Mouse (Mus musculus) liver, embryonic 13.5 days (tissue): ENCODE measurements around the gene Aox2. TPM values are rescaled to one million over a fixed set of nuclear protein-coding genes. Genes with fewer than 3 reads are reported as not detected.

Experiments used
- ATAC-seq: fragments of 200-750 bp; cut with Nextera tagmentation; 2 replicates; pipeline ENCODE4 v1.8.0; 2017; ENCODE audit warnings: low read depth, mild to moderate bottlenecking, moderate number of reproducible peaks, moderate library complexity
- DNase-seq: peaks from one replicate; pipeline ENCODE4 v3.0.0; 2022
- H3K27ac ChIP-seq: fragments of 300-500 bp; sonication (generic); 2 replicates; pipeline ENCODE4 v1.5.1; 2015; ENCODE audit warnings: moderate library complexity, mild to moderate bottlenecking, inconsistent platforms
- H3K27me3 ChIP-seq: fragments of 300-500 bp; sonication (generic); 2 replicates; pipeline ENCODE4 v1.6.1; 2015; ENCODE audit warnings: mild to moderate bottlenecking, inconsistent platforms
- H3K36me3 ChIP-seq: fragments of 300-500 bp; sonication (generic); 2 replicates; pipeline ENCODE4 v1.6.1; 2015; ENCODE audit warnings: mild to moderate bottlenecking, inconsistent platforms
- H3K4me1 ChIP-seq: fragments of 300-500 bp; sonication (generic); replicated peaks from 2 replicates; pipeline ENCODE4 v1.6.1; 2015; ENCODE audit warnings: inconsistent platforms
- H3K4me2 ChIP-seq: fragments of 300-500 bp; sonication (generic); 2 replicates; pipeline ENCODE4 v1.6.1; 2015; ENCODE audit warnings: inconsistent platforms, mild to moderate bottlenecking, moderate library complexity
- H3K4me3 ChIP-seq: fragments of 300-500 bp; sonication (generic); replicated peaks from 2 replicates; pipeline ENCODE4 v1.5.1; 2015; ENCODE audit warnings: mild to moderate bottlenecking, inconsistent platforms
- H3K9ac ChIP-seq: fragments of 300-500 bp; sonication (generic); 2 replicates; pipeline ENCODE4 v1.6.1; 2015; ENCODE audit warnings: mild to moderate bottlenecking, inconsistent platforms
- H3K9me3 ChIP-seq: fragments of 300-500 bp; sonication (generic); replicated peaks from 2 replicates; pipeline ENCODE4 v1.6.1; 2016; ENCODE audit warnings: inconsistent platforms
- WGBS: fragments of 180-500 bp; shearing (Covaris S2); methylation state at CpG from one replicate; pipeline ENCODE4 v1.1.7; 2015; ENCODE audit not compliant: insufficient replicate concordance; 5-methylcytosine and 5-hydroxymethylcytosine counted together
- polyA plus RNA-seq: library from polyadenylated mRNA; unstranded; fragments of >200 nt; fragmentation: Nextera tagmentation; extraction: Ambion mirVana; gene quantifications from 2 replicates; pipeline ENCODE4 v1.2.1, GENCODE M21; 2015

Gene Aox2
- not detected in 2 replicates for polyA plus RNA-seq

DNA sequence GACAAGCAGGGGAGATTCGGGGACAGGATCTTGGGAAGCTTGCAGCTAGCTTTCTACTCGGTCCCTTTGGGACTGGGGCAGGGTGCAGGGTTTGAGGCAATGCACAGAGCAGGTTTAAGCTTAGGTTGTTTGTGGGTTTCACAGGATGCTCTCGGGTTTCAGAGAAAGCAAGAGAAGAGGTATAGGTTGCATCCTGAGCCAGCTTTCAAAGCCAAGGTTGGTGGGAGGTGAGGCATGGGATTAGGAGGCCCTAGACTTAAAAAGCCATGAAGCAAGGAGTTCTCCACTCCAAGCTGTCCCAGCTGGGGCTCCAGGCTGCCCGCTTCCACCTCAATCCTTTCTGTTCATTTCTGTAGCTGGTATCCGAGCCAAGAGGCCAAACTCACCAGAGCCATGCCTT is at the start of gene Aox2:
Gene Aox2, plus strand, starts transcription at position 301 of the 400 bp plus-strand sequence.
- Histone ChIP-seq H3K36me3 (no peaks in the 10 kb centered on the region), H3K4me1 (no peaks in the 10 kb centered on the region), H3K9ac (no peak within 1 kb of the TSS), H3K4me3 (no peak within 1 kb of the TSS), H3K4me2 (no peak within 1 kb of the TSS), H3K27me3 (no peaks in the 10 kb centered on the region), H3K9me3 (no peaks in the 10 kb centered on the region), H3K27ac (no peak within 1 kb of the TSS)
- 38% methylated on average over 5 of the region's 5 CpGs for WGBS
- no peak for ATAC-seq
- DNase-seq: no peak

GRCm38 (mm10) chr1:58228916-58229315 is 49.2 kb upstream of the Aox2 start:
- H3K4me3 ChIP-seq: no peak overlapping the region
- no peaks in the 10 kb centered on the region for H3K9me3 ChIP-seq
- H3K27ac ChIP-seq: no peak overlapping the region
- DNase-seq: no peak
- no peak for ATAC-seq
- no peak overlapping the region for H3K4me2 ChIP-seq
- no peaks in the 10 kb centered on the region for H3K27me3 ChIP-seq
- H3K4me1 ChIP-seq: no peaks in the 10 kb centered on the region; the same call in 1 of the 2 replicates
- no peaks in the 10 kb centered on the region for H3K36me3 ChIP-seq
- no peak overlapping the region for H3K9ac ChIP-seq

DNA sequence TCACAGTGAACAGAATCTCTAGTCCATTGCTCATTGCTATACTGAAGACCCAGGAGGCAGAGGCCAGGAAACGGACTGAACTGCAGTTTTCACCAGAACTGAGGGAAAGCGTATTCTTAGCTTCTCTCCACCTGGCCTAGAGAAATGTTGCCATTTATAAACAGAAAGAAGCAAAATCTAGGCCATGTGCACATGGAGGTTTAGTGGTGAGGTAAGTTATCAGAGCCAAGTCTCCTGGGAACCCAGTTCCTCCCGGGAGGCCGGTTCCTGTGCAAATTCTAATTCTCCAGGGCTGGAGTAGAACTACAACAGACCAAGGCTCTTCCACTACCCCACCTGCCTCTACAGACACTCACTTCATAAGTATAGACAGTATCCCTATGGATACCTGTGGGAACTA is 48.4 kb upstream of the Aox2 start:
- Histone ChIP-seq H3K4me2 (no peak overlapping the region), H3K4me1 (no peaks in the 10 kb centered on the region; the same call in 1 of the 2 replicates), H3K36me3 (no peaks in the 10 kb centered on the region), H3K4me3 (no peak overlapping the region), H3K27me3 (no peaks in the 10 kb centered on the region), H3K9me3 (no peaks in the 10 kb centered on the region), H3K27ac (no peak overlapping the region), H3K9ac (no peak overlapping the region)
- DNase-seq (no peak), ATAC-seq (no peak)
- 68% methylated on average over 4 of the region's 4 CpGs for WGBS

- no peaks in the 10 kb centered on the region for H3K27me3 ChIP-seq
- H3K4me1 ChIP-seq: no peaks in the 10 kb centered on the region; the same call in 1 of the 2 replicates
- no peak overlapping the region for H3K4me3 ChIP-seq
- 48% methylated on average over 5 of the region's 5 CpGs for WGBS
- ATAC-seq: peak; percentile 60; the same call in 1 of the 2 replicates
- H3K4me2 ChIP-seq: no peak overlapping the region
- no peak for DNase-seq
- no peak overlapping the region for H3K27ac ChIP-seq
- H3K9me3 ChIP-seq: no peaks in the 10 kb centered on the region
- no peak overlapping the region for H3K9ac ChIP-seq
- no peaks in the 10 kb centered on the region for H3K36me3 ChIP-seq
Observed at GRCm38 (mm10) chr1:58230542-58230941, 47.6 kb upstream of the Aox2 start.

DNA sequence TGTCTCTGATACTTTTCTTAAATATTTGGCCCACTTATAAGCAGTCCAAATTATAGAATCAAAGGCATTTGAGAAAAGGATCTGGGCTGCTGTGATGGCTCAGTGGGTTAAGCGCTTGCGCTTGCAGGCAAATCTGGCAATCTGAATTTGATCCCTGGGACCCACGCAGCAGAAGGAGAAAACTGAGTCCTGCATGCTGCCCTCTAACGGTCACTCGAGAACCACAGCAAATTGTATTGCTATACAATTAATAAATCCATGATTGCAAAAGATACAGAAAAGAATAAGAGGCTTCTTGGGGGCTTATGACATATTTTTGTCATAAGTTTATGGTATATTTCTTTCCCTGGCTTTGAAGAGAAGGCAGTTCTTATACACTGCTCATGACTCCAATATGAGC is 42.7 kb upstream of the Aox2 start:
- Histone ChIP-seq H3K9ac (no peak overlapping the region), H3K27ac (no peak overlapping the region), H3K4me2 (no peak overlapping the region), H3K36me3 (no peaks in the 10 kb centered on the region), H3K4me1 (peaks cover 6% of the 10 kb centered on the region; the same call in 1 of the 2 replicates), H3K4me3 (no peak overlapping the region), H3K27me3 (no peaks in the 10 kb centered on the region), H3K9me3 (no peaks in the 10 kb centered on the region)
- DNase-seq (no peak), ATAC-seq (no peak)
- 41% methylated on average over 5 of the region's 5 CpGs for WGBS

- DNase-seq (no peak), ATAC-seq (no peak)
- WGBS: 62% methylated on average over 4 of the region's 4 CpGs
- Histone ChIP-seq H3K9me3 (no peaks in the 10 kb centered on the region), H3K4me2 (no peak overlapping the region), H3K4me1 (0 out of 2 replicates have a peak, but pooled peaks cover 6% of the 10 kb centered on the region), H3K27ac (no peak overlapping the region), H3K27me3 (no peaks in the 10 kb centered on the region), H3K9ac (no peak overlapping the region), H3K36me3 (no peaks in the 10 kb centered on the region), H3K4me3 (no peak overlapping the region)
Observed at GRCm38 (mm10) chr1:58237527-58238299, 40.4 kb upstream of the Aox2 start.

- Histone ChIP-seq H3K4me1 (0 out of 2 replicates have a peak, but pooled peaks cover 6% of the 10 kb centered on the region), H3K27me3 (no peaks in the 10 kb centered on the region), H3K4me2 (no peak overlapping the region), H3K36me3 (no peaks in the 10 kb centered on the region), H3K9ac (no peak overlapping the region), H3K9me3 (no peaks in the 10 kb centered on the region), H3K27ac (no peak overlapping the region), H3K4me3 (no peak overlapping the region)
- ATAC-seq (no peak), DNase-seq (no peak)
- WGBS: 67% methylated on average over 5 of the region's 5 CpGs
Observed at GRCm38 (mm10) chr1:58238440-58238839, 39.7 kb upstream of the Aox2 start.

- ATAC-seq: no peak
- no peak for DNase-seq
- Histone ChIP-seq H3K4me1 (0 out of 2 replicates have a peak, but pooled peaks cover 6% of the 10 kb centered on the region), H3K9ac (no peak overlapping the region), H3K27me3 (no peaks in the 10 kb centered on the region), H3K9me3 (no peaks in the 10 kb centered on the region), H3K4me3 (no peak overlapping the region), H3K36me3 (no peaks in the 10 kb centered on the region), H3K4me2 (no peak overlapping the region), H3K27ac (no peak overlapping the region)
- whole genome bisulfite sequencing: 69% methylated on average over 9 of the region's 9 CpGs
Observed at GRCm38 (mm10) chr1:58238961-58239360, 39.2 kb upstream of the Aox2 start.

GRCm38 (mm10) chr1:58240347-58240746 is 37.8 kb upstream of the Aox2 start:
- Histone ChIP-seq H3K4me2 (no peak overlapping the region), H3K27me3 (no peaks in the 10 kb centered on the region), H3K4me1 (0 out of 2 replicates have a peak, but pooled peaks cover 6% of the 10 kb centered on the region), H3K27ac (no peak overlapping the region), H3K36me3 (no peaks in the 10 kb centered on the region), H3K9me3 (no peaks in the 10 kb centered on the region), H3K9ac (no peak overlapping the region), H3K4me3 (no peak overlapping the region)
- 53% methylated on average over 6 of the region's 6 CpGs for WGBS
- no peak for ATAC-seq
- no peak for DNase-seq

DNA sequence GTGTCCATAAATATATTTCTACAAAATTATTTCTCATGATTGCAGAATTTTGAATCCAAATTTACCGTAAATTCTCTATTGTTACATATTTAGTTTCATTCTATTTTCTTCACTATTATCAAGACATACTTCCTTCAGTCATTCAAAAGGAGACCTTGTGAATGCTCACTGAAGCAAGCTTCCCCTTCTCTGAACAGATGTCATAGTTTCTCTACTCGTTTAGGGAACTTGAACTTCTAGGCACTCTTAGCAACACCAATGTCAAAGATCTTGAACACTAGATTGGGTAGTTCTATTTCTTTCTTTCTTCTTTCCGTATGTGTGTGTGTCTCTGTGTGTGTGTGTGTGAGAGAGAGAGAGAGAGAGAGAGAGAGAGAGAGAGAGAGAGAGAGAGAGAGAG is 33.6 kb upstream of the Aox2 start:
- H3K27me3 ChIP-seq: no peaks in the 10 kb centered on the region
- H3K27ac ChIP-seq: no peak overlapping the region
- no peak overlapping the region for H3K9ac ChIP-seq
- no peaks in the 10 kb centered on the region for H3K4me1 ChIP-seq
- no peak overlapping the region for H3K4me2 ChIP-seq
- 42% methylated on average over 3 of the region's 3 CpGs for WGBS
- H3K4me3 ChIP-seq: no peak overlapping the region
- DNase-seq (no peak), ATAC-seq (no peak)
- no peaks in the 10 kb centered on the region for H3K9me3 ChIP-seq
- no peaks in the 10 kb centered on the region for H3K36me3 ChIP-seq

GRCm38 (mm10) chr1:58248518-58248917 is 29.6 kb upstream of the Aox2 start:
- H3K36me3 ChIP-seq: no peaks in the 10 kb centered on the region
- H3K9me3 ChIP-seq: no peaks in the 10 kb centered on the region
- H3K27ac ChIP-seq: no peak overlapping the region
- H3K4me2 ChIP-seq: no peak overlapping the region
- H3K4me1 ChIP-seq: no peaks in the 10 kb centered on the region
- H3K4me3 ChIP-seq: no peak overlapping the region
- H3K27me3 ChIP-seq: no peaks in the 10 kb centered on the region
- WGBS: 42% methylated on average over 1 of the region's 1 CpGs
- DNase-seq (no peak), ATAC-seq (no peak)
- H3K9ac ChIP-seq: no peak overlapping the region

- no peak overlapping the region for H3K4me3 ChIP-seq
- H3K4me1 ChIP-seq: no peaks in the 10 kb centered on the region
- WGBS: 52% methylated on average over 11 of the region's 11 CpGs
- DNase-seq: no peak
- H3K4me2 ChIP-seq: no peak overlapping the region
- H3K27ac ChIP-seq: no peak overlapping the region
- H3K27me3 ChIP-seq: no peaks in the 10 kb centered on the region
- no peaks in the 10 kb centered on the region for H3K9me3 ChIP-seq
- no peak overlapping the region for H3K9ac ChIP-seq
- no peaks in the 10 kb centered on the region for H3K36me3 ChIP-seq
- ATAC-seq: no peak
Observed at GRCm38 (mm10) chr1:58253466-58253865, 24.7 kb upstream of the Aox2 start.
